Mouse (Mus musculus): ENCODE results near the gene Mki67.

DNA sequence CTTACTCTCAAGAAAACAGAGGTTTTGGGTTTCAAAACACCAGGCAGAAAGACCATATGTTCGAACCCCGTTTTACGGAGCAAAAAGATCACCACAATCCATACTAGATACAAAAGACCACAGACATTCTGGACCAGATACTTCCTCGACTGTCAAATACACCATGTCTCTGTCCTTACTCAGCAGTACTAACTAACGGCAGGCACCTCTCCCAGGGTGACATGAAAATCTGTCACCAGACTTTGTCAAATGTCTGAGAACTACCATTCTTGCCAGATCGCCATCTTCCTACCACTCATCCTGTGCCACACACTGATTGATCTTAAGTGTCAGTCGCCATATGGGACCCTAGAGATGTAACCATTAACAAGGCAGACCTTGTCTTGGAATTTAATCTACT is 995 bp downstream of the Mki67 start:
- TF ChIP-seq CTCF (IDR thresholded peaks at IDR 0.05; ENCODE audit: extremely low read depth, insufficient read depth, insufficient read length, insufficient replicate concordance) (no peak), POLR2A (IDR thresholded peaks at IDR 0.05; ENCODE audit: low read depth, low read length) (no peak)

Measured in spleen, adult 2 months (tissue).